Mouse (Mus musculus) C2C12 (cell line): ENCODE data around the gene Wdr90. TPM values are rescaled to one million over a fixed set of nuclear protein-coding genes. Genes with fewer than 3 reads are reported as not detected.
"Not testable (repeated sequence)": the region's sequence is repeated elsewhere in the genome, so short reads cannot be mapped to it uniquely, and the experiment has no call there.

Experiments used
- H3K27me3 ChIP-seq: one replicate; pipeline ENCODE4 v1.6.1; 2011; ENCODE audit not compliant: control insufficient read depth, insufficient read depth, insufficient read length
- H3K36me3 ChIP-seq: one replicate; pipeline ENCODE4 v1.6.1; 2011; ENCODE audit not compliant: control insufficient read depth, insufficient read depth
- H3K4me3 ChIP-seq: one replicate; pipeline ENCODE4 v1.5.1; 2011; ENCODE audit warnings: mild to moderate bottlenecking, control low read depth; ENCODE audit not compliant: poor library complexity, insufficient read depth, severe bottlenecking
- H3K79me2 ChIP-seq: one replicate; pipeline ENCODE4 v1.6.1; 2011; ENCODE audit not compliant: control insufficient read depth, insufficient read depth
- H3K79me3 ChIP-seq: one replicate; pipeline ENCODE4 v1.6.1; 2011; ENCODE audit warnings: low read depth, control low read depth
- H3ac ChIP-seq: one replicate; pipeline ENCODE3; 2011; ENCODE audit warnings: low read depth; ENCODE audit not compliant: control insufficient read depth, insufficient read length
- CEBPB ChIP-seq: IDR thresholded peaks from one replicate; pipeline ENCODE4 v1.6.1; 2011; ENCODE audit warnings: low read depth, mild to moderate bottlenecking, control low read depth, moderate library complexity
- CTCF ChIP-seq: IDR thresholded peaks from one replicate; pipeline ENCODE4 v1.5.1; 2011; ENCODE audit not compliant: control insufficient read depth, insufficient read depth, insufficient read length
- FOSL1 ChIP-seq: IDR thresholded peaks from one replicate; pipeline ENCODE4 v1.8.0; 2011; ENCODE audit warnings: mild to moderate bottlenecking, low read length; ENCODE audit not compliant: poor library complexity, insufficient read depth, severe bottlenecking
- MAX ChIP-seq: IDR thresholded peaks from one replicate; pipeline ENCODE4 v1.6.1; 2011; ENCODE audit warnings: mild to moderate bottlenecking, control low read depth
- MYOD1 ChIP-seq: IDR thresholded peaks from one replicate; pipeline ENCODE4 v1.6.1; 2011; ENCODE audit warnings: low read depth; ENCODE audit not compliant: control insufficient read depth, insufficient read length
- MYOG ChIP-seq: IDR thresholded peaks from one replicate; pipeline ENCODE4 v1.6.1; 2011; ENCODE audit not compliant: control insufficient read depth, insufficient read length; ENCODE audit errors: extremely low read depth
- USF1 ChIP-seq: IDR thresholded peaks from one replicate; pipeline ENCODE4 v1.6.1; 2011; ENCODE audit warnings: low read depth, mild to moderate bottlenecking, control low read depth, moderate library complexity
- polyA plus RNA-seq: library from polyadenylated mRNA; unstranded; fragments of >200 nt; fragmentation: generic; extraction: Trizol; gene quantifications from one replicate; pipeline ENCODE4 v1.2.1, GENCODE M21; 2012; ENCODE audit warnings: missing spikeins

Wdr90 gene
- polyA plus RNA-seq, 1 experiment, result 16.7 TPM

DNA sequence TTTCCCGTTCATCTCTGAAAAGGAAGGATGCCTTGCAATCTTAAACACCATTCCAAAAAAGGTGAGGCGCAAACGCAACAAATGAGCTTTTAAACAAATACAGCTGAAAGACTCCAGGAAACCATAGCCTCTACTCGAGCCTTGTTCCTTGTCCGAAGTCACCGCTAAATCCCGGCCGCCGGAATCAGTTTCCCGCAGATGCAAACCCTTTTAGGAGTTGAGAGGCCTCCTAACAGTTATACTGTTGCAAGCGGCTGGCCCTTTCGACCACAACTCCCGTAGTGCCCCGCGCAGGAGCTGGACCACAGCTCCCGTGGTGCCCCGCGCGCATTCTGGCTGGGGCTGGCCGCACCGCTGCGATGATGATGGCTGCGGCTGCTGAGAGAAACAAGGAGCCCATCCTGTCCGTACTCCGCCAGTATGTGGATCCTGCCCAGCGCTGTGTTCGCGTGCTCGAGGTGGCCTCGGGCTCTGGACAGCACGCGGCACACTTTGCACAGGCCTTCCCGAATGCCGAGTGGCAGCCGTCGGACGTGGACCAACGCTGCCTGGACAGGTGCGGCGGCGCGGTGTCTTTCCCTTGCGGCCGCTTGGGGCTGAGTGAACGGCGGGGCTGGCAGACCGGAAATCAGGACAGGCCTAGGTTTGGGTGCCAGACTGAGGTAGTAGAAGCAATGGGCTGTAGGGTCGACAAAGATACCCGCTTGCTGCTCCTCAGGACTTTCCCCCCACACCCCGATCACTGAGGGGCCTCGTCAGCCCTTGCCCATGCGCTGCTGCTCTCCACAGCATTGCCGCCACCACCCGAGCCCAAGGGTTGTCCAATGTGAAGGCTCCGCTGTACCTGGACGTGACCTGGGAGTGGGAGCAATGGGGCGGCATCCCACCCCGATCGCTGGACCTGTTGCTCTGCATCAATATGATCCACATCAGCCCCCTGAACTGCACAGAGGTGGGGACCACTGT, 14.2 kb upstream of the Wdr90 start:
- TF ChIP-seq USF1 (no peak), MAX (peak; percentile 7), CEBPB (no peak), MYOG (no peak), CTCF (no peak), MYOD1 (peak; percentile 57), FOSL1 (no peak)
- peak overlapping the region; percentile 53 for H3K4me3 ChIP-seq
- H3K79me2 ChIP-seq, result peaks cover 8% of the 10 kb centered on the region
- H3K27me3 ChIP-seq, result no peaks in the 10 kb centered on the region
- peaks cover 4% of the 10 kb centered on the region for H3K36me3 ChIP-seq
- no peaks in the 10 kb centered on the region for H3K79me3 ChIP-seq
- peak overlapping the region; percentile 78 for H3ac ChIP-seq

- Histone ChIP-seq H3K79me3 (no peaks in the 10 kb centered on the region), H3ac (peak within 1 kb of the TSS; percentile 78), H3K27me3 (no peaks in the 10 kb centered on the region), H3K4me3 (peak within 1 kb of the TSS; percentile 53), H3K36me3 (peaks cover 4% of the 10 kb centered on the region), H3K79me2 (peaks cover 8% of the 10 kb centered on the region)
- no peak for TF ChIP-seq FOSL1
- TF ChIP-seq MAX, result no peak
- no peak for TF ChIP-seq USF1
- TF ChIP-seq CTCF, result no peak
- no peak for TF ChIP-seq MYOD1
- no peak for TF ChIP-seq CEBPB
- no peak for TF ChIP-seq MYOG
These were observed 13.4 kb upstream of the Wdr90 start, which contains the start of gene Mettl26 for GRCm38 (mm10) chr17:25874721-25875170. Mettl26 (plus strand) TSS chr17:25875074.

- Histone ChIP-seq H3K79me3 (no peaks in the 10 kb centered on the region), H3K36me3 (peaks cover 4% of the 10 kb centered on the region), H3ac (peak overlapping the region; percentile 67), H3K4me3 (peak overlapping the region; percentile 53), H3K79me2 (peaks cover 8% of the 10 kb centered on the region), H3K27me3 (no peaks in the 10 kb centered on the region)
- TF ChIP-seq USF1 (no peak), CTCF (no peak), MYOG (no peak), MAX (no peak), FOSL1 (no peak), CEBPB (no peak), MYOD1 (no peak)
These were observed 12.9 kb upstream of the Wdr90 start for GRCm38 (mm10) chr17:25874148-25874720.

- peaks cover 8% of the 10 kb centered on the region for H3K79me2 ChIP-seq
- no peaks in the 10 kb centered on the region for H3K79me3 ChIP-seq
- TF ChIP-seq MYOG (no peak), CTCF (no peak), MAX (no peak)
- H3K27me3 ChIP-seq, result no peaks in the 10 kb centered on the region
- no peak overlapping the region for H3K4me3 ChIP-seq
- H3K36me3 ChIP-seq, result peaks cover 4% of the 10 kb centered on the region
- H3ac ChIP-seq, result no peak overlapping the region
These were observed 12.3 kb upstream of the Wdr90 start for GRCm38 (mm10) chr17:25873405-25874147.

DNA sequence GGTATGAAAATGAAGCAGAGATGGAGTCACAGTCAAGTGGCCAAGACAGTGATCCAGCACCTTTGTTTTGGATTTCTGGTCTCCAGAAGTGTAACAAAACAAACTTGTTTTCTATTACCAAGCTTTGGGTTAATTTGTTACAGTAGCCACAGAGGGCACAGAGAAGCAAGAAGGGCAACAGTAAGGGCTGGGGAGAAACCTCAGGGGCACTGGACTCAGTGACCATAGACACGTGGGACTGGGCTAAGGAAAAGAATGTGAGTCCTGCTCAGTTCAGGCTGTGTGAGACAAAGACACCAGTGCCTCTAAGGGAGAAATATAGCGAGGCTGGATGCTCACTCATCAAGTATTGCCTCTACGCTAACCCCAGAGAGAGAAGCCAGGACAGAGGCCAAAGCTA, 11.4 kb upstream of the Wdr90 start:
- Histone ChIP-seq H3ac (no peak overlapping the region), H3K79me3 (no peaks in the 10 kb centered on the region), H3K27me3 (no peaks in the 10 kb centered on the region), H3K79me2 (peaks cover 14% of the 10 kb centered on the region), H3K4me3 (no peak overlapping the region), H3K36me3 (no peaks in the 10 kb centered on the region)
- TF ChIP-seq MYOG (no peak), CTCF (no peak), USF1 (no peak), CEBPB (no peak)

DNA sequence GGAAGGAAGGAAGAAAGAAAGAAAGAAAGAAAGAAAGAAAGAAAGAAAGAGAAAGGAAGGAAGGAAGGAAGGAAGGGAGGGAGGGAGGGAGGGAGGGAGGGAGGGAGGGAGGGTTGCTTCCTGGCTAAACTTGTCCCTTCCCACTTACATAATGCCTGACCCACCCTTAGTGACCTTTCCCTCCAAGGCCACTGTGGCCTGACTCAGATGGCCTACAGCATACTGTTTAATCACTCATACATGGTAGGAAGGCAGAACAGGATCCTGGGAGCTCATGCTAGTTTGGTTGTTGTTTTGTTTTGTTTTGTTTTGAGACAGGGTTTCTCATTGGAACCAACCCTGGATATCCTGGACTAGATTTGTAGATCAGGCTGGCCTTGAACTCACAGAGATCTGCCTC, 10.3 kb upstream of the Wdr90 start:
- not testable (repeated sequence) for H3K79me3 ChIP-seq, H3K36me3 ChIP-seq, H3K27me3 ChIP-seq, H3ac ChIP-seq, H3K4me3 ChIP-seq
- peaks cover 16% of the 10 kb centered on the region for H3K79me2 ChIP-seq
